Mouse (Mus musculus) layer of hippocampus, adult 8-10 months (tissue): ENCODE measurements around the gene Tmem41a. TPM values are rescaled to one million over a fixed set of nuclear protein-coding genes. Genes with fewer than 3 reads are reported as not detected.
"Not testable (repeated sequence)": the region's sequence is repeated elsewhere in the genome, so short reads cannot be mapped to it uniquely, and the experiment has no call there.

Experiments
- DNase-seq, 2 experiments: peaks; one replicate each; pipeline ENCODE4 v3.0.0; 2022; ENCODE audit warnings: low spot score in 2 of 2
- total RNA-seq, 4 experiments: library from RNA; stranded (reverse); gene quantifications; 2 replicates each; pipeline ENCODE4 v1.2.4; 2022

Gene Tmem41a
- 10 to 100 TPM; 14.7 to 16.4 (median 15.4) TPM for total RNA-seq

GRCm38 (mm10) chr16:21946761-21947715 is at the start of gene Tmem41a:
Gene Tmem41a (minus strand): TSS chr16:21947552.
- peak; percentile 71 to 86 for DNase-seq

- DNase-seq = no peak
These were observed 49.0 kb upstream of the Tmem41a start for GRCm38 (mm10) chr16:21996402-21996801.

- DNase-seq = no peak
These were observed 48.0 kb upstream of the Tmem41a start, which contains the start of gene Liph for GRCm38 (mm10) chr16:21995304-21995703. Gene Liph (minus strand): TSS chr16:21995663.

- no peak for DNase-seq
These were observed 44.4 kb upstream of the Tmem41a start for GRCm38 (mm10) chr16:21991774-21992173.

GRCm38 (mm10) chr16:21990893-21991292 is 43.5 kb upstream of the Tmem41a start:
- DNase-seq = not testable (repeated sequence)

GRCm38 (mm10) chr16:21987956-21988355 is 40.6 kb upstream of the Tmem41a start:
- DNase-seq = no peak

- DNase-seq = no peak
These were observed 38.8 kb upstream of the Tmem41a start for GRCm38 (mm10) chr16:21986191-21986590.

- DNase-seq = no peak
These were observed 36.7 kb upstream of the Tmem41a start for GRCm38 (mm10) chr16:21984091-21984490.

GRCm38 (mm10) chr16:21983581-21983980 is 36.2 kb upstream of the Tmem41a start:
- no peak for DNase-seq

GRCm38 (mm10) chr16:21983146-21983545 is 35.8 kb upstream of the Tmem41a start:
- DNase-seq = no peak

- no peak for DNase-seq
These were observed 30.0 kb upstream of the Tmem41a start for GRCm38 (mm10) chr16:21977347-21977746.

- DNase-seq = no peak
These were observed 28.9 kb upstream of the Tmem41a start for GRCm38 (mm10) chr16:21976203-21976602.

GRCm38 (mm10) chr16:21971446-21971845 is 24.1 kb upstream of the Tmem41a start:
- DNase-seq = no peak

- DNase-seq = no peak
These were observed 23.2 kb upstream of the Tmem41a start for GRCm38 (mm10) chr16:21970536-21970935.

- no peak for DNase-seq
These were observed 22.5 kb upstream of the Tmem41a start for GRCm38 (mm10) chr16:21969874-21970273.

GRCm38 (mm10) chr16:21965576-21965975 is 18.2 kb upstream of the Tmem41a start:
- DNase-seq = no peak

GRCm38 (mm10) chr16:21955591-21955990 is 8.2 kb upstream of the Tmem41a start:
- no peak for DNase-seq

GRCm38 (mm10) chr16:21928471-21928870 is 18.9 kb downstream of the Tmem41a start:
- DNase-seq = no peak

GRCm38 (mm10) chr16:21916681-21917080 is 30.7 kb downstream of the Tmem41a start:
- no peak for DNase-seq

- DNase-seq = no peak
These were observed 34.0 kb downstream of the Tmem41a start for GRCm38 (mm10) chr16:21913347-21913746.

GRCm38 (mm10) chr16:21908906-21909305 is 38.4 kb downstream of the Tmem41a start:
- not testable (repeated sequence) for DNase-seq

- no peak for DNase-seq
These were observed 40.5 kb downstream of the Tmem41a start for GRCm38 (mm10) chr16:21906902-21907301.

GRCm38 (mm10) chr16:21905996-21906395 is 41.4 kb downstream of the Tmem41a start:
- no peak for DNase-seq
